Mouse (Mus musculus) gastrocnemius, adult 2 months (tissue): Measurements from ENCODE around the gene Eif4g1. TPM values are rescaled to one million over a fixed set of nuclear protein-coding genes. Genes with fewer than 3 reads are reported as not detected.

Experiments
- DNase-seq: peaks from one replicate; pipeline ENCODE4 v3.0.0; 2022
- H3K27ac ChIP-seq: fragments of 200-600 bp; 2 replicates; pipeline ENCODE4 v1.8.1; 2022; ENCODE audit warnings: mild to moderate bottlenecking
- H3K4me3 ChIP-seq: fragments of 200-600 bp; 2 replicates; pipeline ENCODE4 v1.8.1; 2022; ENCODE audit warnings: mild to moderate bottlenecking, moderate library complexity
- CTCF ChIP-seq: fragments of 200-600 bp; IDR thresholded peaks from 2 replicates; pipeline ENCODE4 v1.8.1; 2022; ENCODE audit warnings: antibody characterized with exemption, mild to moderate bottlenecking, moderate library complexity
- intact Hi-C: fragments of 180-260 bp; cut with DNase I; formaldehyde crosslinking; loops from one replicate; pipeline ENCODE4 v1.15.1; 2025
- total RNA-seq, 2 experiments: library from RNA; stranded (reverse); gene quantifications; 2 replicates each; pipeline ENCODE4 v1.2.3; 2021

Eif4g1 gene
- total RNA-seq, 2 experiments from 2014 or later = 428 to 462 TPM

DNA sequence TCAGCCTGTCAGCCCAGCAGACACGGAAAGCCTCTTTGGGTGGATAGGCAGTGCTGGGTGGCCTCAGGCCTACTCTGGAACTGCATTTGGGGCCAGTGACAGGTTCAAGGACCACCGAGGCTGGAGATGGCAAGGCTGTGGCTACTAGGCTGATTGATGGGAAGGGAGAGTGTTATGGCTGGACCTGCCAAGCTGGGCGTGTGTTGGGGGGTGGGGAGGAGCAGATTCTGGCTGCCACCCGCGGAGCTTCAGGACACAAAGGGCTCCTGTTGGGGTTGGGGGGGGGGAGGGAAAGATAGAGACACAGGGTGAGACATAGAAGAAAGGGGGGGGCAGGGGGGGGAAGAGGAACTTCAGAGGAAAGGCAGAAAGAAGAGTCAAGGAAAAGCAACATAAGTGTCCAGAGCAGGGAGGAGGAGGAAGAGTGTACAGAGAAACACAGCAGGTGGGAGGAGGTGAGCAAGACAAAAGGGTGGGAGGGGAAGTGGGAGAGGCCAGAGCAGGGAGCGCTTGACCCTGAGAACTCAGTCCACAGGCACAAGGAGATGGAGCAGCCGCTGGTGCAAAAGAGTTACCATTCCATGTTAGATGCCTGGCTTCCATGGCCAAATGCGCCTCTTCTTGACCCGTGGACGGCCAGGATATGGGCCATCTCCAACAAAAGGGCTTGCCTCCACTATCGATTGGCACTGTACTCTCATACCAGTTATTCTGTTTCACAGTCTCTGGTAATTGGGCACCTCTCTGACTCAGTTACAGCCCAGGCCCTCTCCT, 46.4 kb downstream of the Eif4g1 start:
- no peak for DNase-seq
- intact Hi-C loops = no loop called here
- no peak for TF ChIP-seq CTCF
- Histone ChIP-seq H3K4me3 (no peak overlapping the region), H3K27ac (0 out of 2 replicates have a peak overlapping the region, but pooled peaks have one; percentile 93)

DNA sequence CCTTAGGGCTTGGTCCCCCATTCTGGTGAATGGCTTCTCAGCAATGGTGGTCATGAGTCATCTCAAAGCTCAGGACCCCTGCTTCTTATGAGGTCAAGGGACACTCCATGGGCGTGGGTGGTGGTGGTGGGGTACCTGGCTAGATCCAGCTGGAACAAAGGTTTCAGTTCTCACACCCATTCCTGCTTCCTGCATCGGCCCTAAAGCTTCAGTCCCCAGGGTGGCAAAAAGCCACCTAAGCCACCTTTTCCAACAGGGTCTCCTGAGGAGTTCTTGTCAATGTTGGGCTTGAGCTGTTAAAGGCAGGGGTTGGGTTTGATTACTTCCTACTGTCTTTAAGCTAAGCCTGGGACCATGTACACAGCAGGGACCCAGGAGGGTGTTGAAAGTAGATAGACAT, 47.0 kb downstream of the Eif4g1 start:
- peak; percentile 13 for DNase-seq
- Histone ChIP-seq H3K4me3 (peak overlapping the region; percentile 80), H3K27ac (peak overlapping the region; percentile 93)
- intact Hi-C loops = no loop called here
- no peak for TF ChIP-seq CTCF

DNA sequence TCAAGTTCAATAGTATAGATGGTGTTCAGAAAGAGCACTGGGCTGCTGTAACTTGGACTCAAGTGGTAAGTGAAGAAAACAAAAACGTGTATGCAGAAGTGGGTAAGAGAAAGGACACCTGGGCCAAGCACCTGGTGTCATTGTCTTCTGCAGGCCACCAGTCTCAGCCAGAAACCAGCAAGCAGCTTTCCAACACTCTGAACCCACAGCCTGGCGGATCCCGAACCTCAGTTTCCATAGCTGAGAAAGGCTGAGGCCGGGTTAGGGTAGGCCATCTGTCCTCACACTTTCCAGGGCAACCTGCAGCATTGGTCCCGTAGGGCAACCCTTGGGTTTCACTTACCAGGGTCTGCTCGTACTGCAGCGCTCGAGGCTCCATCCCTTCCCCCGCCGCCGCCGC, 47.5 kb downstream of the Eif4g1 start:
- no peak for TF ChIP-seq CTCF
- intact Hi-C loops = no loop called here
- peak overlapping the region; percentile 80 for H3K4me3 ChIP-seq
- peak overlapping the region; percentile 93 for H3K27ac ChIP-seq
- no peak for DNase-seq

GRCm38 (mm10) chr16:20715976-20716840, 48.1 kb downstream of the Eif4g1 start:
- DNase-seq = peak; percentile 86
- Histone ChIP-seq H3K27ac (peak overlapping the region; percentile 93), H3K4me3 (peak overlapping the region; percentile 80)
- peak; percentile 5; the same call in 1 of the 2 replicates for TF ChIP-seq CTCF
- intact Hi-C loops = no loop called here

GRCm38 (mm10) chr16:20716841-20717180, 48.7 kb downstream of the Eif4g1 start:
- intact Hi-C loops = no loop called here
- peak overlapping the region; percentile 93 for H3K27ac ChIP-seq
- peak overlapping the region; percentile 80 for H3K4me3 ChIP-seq
- DNase-seq = no peak
- TF ChIP-seq CTCF = no peak

GRCm38 (mm10) chr16:20717181-20717977, 49.3 kb downstream of the Eif4g1 start, which contains the start of the genes Polr2h and Clcn2:
Gene Polr2h, plus strand, starts transcription at chr16:20717665.
Gene Clcn2, minus strand, starts transcription at chr16:20717746.
- DNase-seq = peak; percentile 98
- peak; percentile 84 for TF ChIP-seq CTCF
- Histone ChIP-seq H3K4me3 (peak within 1 kb of the TSS; percentile 80), H3K27ac (peak within 1 kb of the TSS; percentile 93)
- intact Hi-C loops = no loop called here

DNA sequence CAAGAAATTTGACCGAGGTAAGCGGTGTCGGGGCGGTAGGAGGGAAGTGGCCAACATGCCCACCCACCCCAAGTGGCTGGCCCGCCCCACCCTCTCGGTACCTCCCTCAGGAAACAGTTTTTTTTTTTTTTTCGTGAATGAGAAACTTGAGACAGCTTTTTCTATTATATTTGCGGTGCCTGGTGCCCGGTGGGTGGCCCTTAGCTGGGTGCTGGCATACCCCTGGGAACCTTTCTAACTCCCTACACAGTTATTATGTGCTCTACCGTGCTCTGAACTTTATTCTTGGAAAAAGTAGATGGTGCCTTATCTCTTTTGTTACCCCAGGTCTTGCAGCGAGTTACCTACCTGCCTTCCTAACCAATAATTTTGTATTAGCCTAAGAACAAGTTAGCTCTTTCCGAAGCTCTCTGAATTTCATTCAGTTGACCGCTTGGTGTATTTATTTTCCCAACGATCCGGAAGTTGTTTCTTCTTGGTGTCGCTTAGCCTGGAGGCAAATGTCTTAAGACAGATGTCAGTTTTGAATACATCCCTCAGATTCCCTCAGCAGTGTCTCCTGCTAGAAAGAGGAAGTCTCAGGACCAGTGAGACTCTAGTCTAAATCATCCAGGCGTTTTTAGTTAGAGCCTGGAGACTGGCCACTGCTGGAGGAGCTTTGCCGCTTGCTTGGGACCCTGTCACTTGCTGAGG, 50.0 kb downstream of the Eif4g1 start:
- Histone ChIP-seq H3K4me3 (peak overlapping the region; percentile 80), H3K27ac (peak overlapping the region; percentile 93)
- TF ChIP-seq CTCF = no peak
- DNase-seq = no peak
- intact Hi-C loops = no loop called here

- H3K4me3 ChIP-seq = no peak overlapping the region
- intact Hi-C loops = no loop called here
- TF ChIP-seq CTCF = no peak
- no peak for DNase-seq
- H3K27ac ChIP-seq = no peak overlapping the region
Observed at GRCm38 (mm10) chr16:20721808-20722207, 53.7 kb downstream of the Eif4g1 start.

GRCm38 (mm10) chr16:20722736-20723135, 54.6 kb downstream of the Eif4g1 start:
- no peak for TF ChIP-seq CTCF
- intact Hi-C loops = no loop called here
- Histone ChIP-seq H3K27ac (no peak overlapping the region), H3K4me3 (no peak overlapping the region)
- no peak for DNase-seq

GRCm38 (mm10) chr16:20723247-20723646, 55.1 kb downstream of the Eif4g1 start:
- intact Hi-C loops = no loop called here
- Histone ChIP-seq H3K4me3 (no peak overlapping the region), H3K27ac (no peak overlapping the region)
- DNase-seq = no peak
- no peak for TF ChIP-seq CTCF

GRCm38 (mm10) chr16:20724338-20724748, 56.2 kb downstream of the Eif4g1 start:
- peak; percentile 81 for DNase-seq
- intact Hi-C loops = loop anchor here (2.0 kb wide), 1 partner anchor 36 kb away; no protein-coding TSS in a partner anchor
- TF ChIP-seq CTCF = peak; percentile 89
- Histone ChIP-seq H3K4me3 (no peak overlapping the region), H3K27ac (0 out of 2 replicates have a peak overlapping the region, but pooled peaks have one; percentile 79)
